Mouse (Mus musculus): ENCODE measurements around the gene Kat5.

DNA sequence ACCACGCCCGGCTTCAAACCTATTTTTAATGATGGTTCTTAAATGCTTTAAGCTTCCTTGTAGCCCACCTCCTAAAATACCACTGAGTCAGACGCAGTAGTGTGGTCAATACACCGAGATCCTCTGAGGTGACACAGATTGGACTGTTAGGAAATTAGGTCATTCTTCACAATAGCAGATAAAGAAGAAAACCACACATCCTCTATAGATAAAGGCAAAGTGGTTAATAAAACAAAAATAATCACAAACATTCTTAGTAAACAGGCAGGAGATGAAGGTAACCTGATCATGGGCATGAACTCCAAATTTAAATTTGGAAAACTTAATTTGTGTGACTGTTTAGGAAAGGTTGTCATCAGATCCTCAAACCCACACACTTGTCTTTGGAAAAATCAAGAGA is 10.0 kb upstream of the Kat5 start:
- TF ChIP-seq CTCF (IDR thresholded peaks at IDR 0.05; ENCODE audit: borderline replicate concordance, insufficient read depth, low read length) = no peak
- TF ChIP-seq POLR2A (IDR thresholded peaks at IDR 0.05; ENCODE audit: low read depth, low read length) = no peak

Measured in embryonic fibroblast, embryonic 13.5 days (primary cell).